Mouse (Mus musculus) stomach, embryonic 16.5 days (tissue): Measurements from ENCODE around the gene Adam22. TPM values are rescaled to one million over a fixed set of nuclear protein-coding genes. Genes with fewer than 3 reads are reported as not detected.

Source experiments
- microRNA-seq: library from miRNA; unstranded; fragments of <30 nt; microRNA quantifications from one replicate; pipeline ENCODE4, GENCODE M21; 2016
- polyA plus RNA-seq: library from polyadenylated mRNA; unstranded; fragments of >200 nt; fragmentation: Nextera tagmentation; extraction: Ambion mirVana; gene quantifications from 2 replicates; pipeline ENCODE4 v1.2.1, GENCODE M21; 2015

Adam22 gene
- polyA plus RNA-seq, 1 experiment from 2014 or later = 7.0 TPM

Small RNA genes within 50 kb of the gene (microRNA-seq; reads per million reads assigned to microRNA genes)
- not detected for gene Gm24196

Other genes starting within 250 kb of the Adam22 start
- 26.0 and 30.9 TPM in 2 replicates for gene Dbf4, start 54.6 kb upstream of the Adam22 start, polyA plus RNA-seq
- 10.4 and 12.5 TPM in 2 replicates for gene Slc25a40, start 54.7 kb upstream of the Adam22 start, polyA plus RNA-seq